Mouse (Mus musculus): ENCODE measurements around the gene Sec63.

The Sec63 gene

DNA sequence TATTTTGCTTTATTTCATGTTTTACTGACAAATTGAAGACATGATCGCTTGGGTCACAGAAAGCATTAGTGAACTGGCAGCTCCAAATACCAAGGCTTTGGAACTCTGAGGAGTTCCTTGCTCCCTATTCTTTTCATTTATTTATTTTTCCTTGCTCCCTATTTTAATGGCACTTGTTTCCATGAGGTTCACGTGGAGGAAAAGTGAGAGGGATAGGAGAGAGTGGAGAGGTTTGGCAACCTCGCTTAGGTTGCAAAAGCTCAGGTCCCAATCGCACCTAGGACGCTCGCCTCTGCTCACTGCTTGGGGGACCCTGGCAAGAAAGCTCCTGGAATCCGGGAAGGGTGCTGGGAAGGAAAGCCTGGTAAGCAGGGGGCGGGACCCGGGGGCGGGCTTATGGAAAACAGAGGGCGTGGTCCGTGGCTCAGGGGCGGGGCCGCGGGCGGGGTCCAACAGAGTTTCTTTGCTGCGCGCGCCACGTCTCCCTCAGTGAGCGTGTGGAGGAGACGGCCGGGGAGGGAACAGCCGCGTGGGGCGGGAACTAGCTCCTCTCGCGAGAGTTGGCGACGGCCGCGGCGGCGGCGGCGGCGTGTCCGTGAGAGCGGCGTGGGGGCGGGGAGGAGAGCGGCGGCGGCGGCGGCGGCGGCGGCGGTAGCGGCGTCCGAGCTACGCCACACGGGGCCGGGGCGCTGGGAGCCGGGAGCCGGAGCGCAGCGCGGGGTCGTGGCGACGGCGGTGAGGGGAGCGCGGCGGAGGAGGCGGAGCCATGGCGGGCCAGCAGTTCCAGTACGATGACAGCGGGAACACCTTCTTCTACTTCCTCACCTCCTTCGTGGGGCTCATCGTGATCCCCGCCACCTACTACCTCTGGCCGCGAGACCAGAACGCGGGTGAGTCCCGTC, at the start of gene Sec63:
Gene Sec63, plus strand, starts transcription at position 498 of the 902 bp plus-strand sequence.
- DNase-seq, result peak; percentile 98

DNA sequence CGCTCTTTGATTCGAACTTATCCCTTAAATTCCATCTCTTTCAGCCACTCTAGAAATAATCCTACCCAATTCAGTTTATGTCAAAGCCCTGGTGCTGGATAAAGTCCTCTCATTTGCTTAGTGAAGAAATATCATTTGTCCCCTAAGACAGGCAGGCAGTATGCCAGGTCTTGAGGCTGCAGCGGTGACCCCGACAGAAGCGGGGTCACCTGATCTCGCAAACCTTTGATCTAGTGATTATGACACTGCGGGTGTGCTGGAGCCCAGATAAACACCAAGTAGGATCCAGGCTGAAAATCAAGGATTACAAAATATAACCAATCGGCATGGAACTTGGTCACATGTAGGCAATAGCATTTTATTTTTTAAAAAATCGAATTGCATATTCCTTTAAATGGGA, 46.6 kb upstream of the Sec63 start:
- DNase-seq, result no peak

DNA sequence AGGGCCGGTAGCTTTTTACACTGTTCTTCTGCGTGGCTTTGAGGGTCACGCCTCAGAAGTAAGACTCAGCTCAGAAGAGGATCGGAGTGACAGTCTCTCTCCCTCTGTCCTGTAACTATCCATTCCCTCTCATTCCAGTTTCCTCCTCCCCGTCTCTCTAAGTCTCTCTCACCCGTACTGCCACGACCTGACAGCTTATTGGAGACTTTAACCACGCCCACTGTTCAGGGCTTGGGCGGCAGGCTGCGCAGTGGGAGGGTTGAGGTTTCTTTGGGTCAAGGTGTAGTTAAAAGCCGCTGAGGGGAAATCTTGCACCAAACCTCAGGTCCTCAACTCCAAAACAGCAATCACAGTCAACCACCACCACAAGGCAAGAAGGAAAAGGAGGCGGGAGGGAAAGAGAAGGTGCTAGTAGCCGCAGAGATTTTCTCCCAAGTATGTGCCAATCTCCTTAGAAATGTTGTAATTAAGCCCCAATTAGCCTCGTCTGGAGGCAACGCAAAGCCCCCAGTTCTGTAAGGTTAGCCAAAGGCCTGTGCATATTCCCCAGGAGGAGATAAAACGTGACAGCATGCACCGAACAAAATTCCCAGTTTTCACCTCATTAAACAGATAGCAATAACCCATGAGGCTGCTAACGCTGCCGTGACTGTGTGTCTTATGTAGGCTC, 45.8 kb upstream of the Sec63 start:
- DNase-seq, result no peak

DNA sequence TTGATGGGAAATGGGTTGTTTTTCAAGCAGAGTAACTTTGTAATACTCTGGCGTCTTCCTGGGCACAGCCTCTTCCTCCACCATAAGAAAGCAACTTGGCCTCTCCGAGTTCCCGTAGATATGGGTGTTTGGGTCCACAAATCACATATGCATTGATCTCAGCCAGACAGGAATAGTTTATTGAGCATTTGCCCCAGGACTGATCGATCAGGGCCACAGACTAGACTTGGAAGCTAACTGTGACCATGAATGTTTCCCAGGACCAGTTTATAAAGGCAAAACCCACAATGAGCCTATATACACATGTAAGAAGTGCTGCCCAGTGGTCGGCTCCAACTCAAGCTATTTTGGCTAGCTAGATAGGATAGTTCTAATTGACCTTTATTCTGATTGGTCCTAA, 39.2 kb upstream of the Sec63 start:
- no peak for DNase-seq

DNA sequence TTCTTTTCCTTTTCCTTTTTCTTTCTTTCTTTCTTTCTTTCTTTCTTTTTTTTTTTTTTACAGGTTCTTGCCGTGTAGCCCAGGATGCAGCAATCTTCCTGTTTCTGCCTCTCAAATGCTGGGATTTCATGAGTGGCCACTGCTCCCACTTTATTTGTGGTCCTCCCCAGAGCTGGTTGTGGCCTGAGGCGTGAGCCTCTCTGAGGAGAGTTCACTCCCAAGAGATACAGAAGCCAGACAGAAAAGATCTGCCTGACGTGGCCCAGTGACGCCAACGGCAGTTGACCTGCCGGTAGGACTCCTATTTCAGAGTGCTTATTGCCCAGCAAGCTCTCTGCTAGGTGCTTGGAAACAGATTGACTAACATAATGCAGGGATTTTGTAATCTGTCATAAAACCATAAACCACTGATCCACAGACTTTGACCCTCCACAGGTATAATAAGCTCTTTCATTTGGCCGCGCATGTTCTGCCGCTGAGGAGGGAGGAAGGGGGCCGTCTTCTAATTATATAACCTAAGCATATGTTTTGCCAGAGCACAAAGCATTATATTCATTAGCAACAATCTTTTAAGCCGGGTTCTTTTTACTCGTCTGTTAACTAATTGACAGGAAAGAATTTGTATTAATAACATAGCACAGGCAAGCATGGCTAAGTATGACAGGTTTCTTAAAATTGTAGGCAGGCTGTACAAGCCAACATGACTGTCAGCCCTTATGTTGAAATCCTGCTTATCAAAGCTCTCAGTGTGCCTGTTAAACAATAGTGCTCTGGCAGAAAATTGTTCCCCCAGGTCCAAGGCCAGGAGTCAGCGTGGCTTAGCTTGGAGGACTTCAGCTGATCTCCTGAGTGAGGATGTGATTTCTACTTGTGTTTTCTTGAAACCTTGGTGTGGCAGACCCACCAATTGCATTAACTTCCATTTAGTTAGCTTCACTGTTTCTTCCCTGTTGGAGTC, 37.7 kb upstream of the Sec63 start:
- DNase-seq, result no peak

DNA sequence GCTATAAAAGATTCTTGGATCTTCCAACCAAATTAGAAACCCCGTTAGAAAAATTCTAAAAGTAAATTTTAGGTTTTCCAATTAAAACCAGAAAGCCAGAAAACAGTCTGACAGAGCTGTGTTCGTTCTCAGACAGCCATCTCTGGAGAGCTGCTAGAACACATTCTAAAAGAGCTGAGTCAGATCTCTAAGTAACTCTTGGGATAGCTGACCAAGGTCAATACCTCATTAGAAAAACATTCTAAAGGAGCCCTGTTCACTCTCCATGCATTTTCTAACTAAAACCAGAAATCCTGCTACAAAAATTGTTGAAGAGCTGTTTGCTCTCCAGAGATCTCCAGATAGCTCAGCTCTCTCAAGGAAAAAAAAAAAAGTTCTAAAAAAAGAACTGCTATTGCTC, 31.7 kb upstream of the Sec63 start:
- DNase-seq, result no peak

DNA sequence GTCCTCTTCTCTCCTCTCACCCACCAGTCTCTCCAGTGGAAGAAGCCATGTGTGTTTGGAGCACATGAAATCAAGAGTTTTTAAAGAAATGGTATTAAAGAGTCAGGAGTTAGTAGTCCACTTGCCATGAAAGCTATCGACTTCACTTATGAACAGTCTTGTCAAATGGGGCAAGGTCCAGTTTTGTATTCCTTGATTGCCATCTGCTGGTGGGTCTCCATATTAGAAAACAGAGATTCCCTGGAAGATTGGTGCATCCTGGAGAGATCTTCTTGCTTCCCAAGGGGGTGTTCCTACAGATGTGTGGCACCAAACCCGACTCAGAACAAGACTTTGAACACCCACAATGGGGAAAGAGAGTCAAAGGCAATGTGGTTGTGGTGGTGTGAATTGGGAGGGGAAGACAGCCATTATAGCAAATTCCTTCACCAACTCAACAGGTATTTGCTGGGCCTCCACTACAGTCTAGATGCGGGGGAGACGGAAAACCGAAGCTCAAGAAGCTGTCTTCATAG, 26.7 kb upstream of the Sec63 start:
- no peak for DNase-seq

DNA sequence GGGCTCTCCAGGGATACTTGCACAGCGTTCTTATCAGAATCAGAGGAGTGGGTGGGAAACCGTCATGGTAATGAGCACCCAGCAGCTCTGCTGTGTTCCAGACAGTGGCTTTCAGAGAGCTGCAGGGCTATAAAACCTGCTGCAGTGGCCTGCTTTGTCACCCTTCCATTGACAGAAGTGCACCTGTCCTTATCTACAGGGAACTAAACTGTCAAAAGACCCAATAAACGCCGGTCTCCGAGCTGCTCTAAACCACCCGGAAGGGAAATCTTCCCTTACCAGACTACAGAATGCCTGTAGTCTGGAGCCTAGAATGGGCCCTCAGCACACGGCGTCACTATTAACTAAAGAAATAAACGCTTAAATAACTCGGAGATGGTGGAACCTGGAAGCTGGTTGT, 9.5 kb upstream of the Sec63 start:
- DNase-seq, result no peak

DNA sequence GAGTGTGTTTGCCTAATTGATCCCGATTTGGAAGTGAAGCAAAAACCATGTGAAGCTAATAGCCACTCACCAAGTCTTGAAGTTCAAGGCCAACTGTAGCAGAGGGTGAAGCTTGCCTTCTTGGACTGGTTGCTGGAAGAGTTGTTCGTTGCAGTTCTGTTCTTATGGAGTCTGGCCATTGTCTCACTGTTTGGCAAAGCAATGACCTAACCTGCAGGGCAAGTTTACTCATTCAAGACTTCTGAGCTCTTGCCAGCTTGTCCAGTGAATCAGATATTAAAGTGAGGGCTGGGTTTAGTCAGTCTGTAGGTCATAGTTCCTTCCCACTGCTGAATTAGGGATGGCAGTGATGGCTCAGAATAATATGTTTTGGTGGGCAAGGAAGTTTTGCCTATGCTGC, 7.0 kb upstream of the Sec63 start:
- no peak for DNase-seq

DNA sequence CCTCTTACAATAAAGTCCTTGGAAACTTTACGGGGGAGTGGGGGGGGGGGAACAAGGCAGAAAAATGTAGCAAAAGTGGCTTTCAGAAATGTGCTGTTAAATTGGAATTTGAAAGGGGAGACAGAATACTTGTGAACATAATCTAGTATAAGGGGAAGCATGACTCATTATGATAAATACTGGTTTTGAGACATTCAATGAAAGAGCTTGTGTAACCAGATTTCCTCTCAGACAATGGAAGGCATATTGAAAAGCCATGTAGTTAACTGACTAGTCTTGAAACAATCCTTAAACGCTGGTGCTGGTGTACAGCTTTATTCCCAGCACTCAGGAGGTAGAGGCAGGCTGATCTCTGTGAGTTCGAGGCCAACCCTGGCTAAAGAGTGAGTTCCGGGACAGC, 1.6 kb upstream of the Sec63 start:
- no peak for DNase-seq

DNA sequence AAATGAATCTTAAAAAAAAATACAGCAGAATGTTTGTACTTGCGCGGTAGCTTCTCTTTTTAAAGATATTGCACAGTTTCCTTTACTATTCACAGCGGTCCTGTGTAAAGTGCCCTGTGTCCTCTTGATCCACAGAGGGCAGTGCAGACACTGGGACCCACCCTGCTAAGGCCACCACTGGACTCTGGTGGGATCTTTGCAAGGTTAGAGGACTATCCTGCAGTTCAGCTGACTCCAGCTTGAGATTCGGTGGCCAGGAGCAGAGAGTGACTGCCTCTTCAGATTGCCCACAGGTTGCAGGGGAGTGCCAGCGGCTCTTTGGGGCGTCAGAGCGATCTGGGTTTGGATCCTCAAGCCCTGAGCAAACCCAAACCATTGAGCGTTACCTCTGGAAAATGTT, 967 bp upstream of the Sec63 start:
- no peak for DNase-seq

DNA sequence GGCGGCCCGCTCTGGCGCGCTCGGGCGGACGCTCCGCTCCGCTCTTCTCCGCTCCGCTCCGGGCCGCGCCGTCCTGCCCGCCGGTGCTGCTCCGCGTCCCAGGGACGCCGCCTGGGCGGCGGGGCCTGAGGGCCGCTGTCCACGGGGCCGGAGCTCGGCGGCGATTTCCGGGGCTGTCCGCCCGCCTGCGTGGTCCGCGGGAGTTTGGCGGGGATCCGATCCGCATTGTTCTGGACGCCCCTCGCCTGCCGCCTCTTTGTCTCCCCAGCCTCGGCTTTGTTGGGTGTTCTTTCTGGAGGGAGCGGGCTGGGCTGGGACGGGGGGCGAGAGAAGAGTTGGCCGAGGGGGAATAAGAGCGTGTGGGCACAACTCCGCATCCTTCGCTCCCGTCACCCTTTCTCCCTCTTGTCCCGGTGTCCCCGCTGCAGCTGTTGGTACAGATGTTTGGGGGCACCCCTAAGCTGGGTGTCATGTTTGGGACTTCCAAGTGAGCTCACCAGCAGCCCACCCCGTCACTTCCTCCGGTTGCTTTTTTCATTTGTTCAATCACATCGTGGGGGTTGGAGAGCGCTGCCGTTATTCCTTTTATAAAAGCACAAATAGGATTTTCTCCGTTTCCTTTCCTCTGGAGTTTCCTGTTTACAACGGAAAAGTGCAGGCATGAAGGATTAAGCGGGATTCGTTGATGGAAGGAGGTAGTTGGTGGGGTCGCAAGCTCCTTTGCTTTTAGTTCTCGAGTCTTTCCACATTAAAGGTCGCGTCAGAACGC, 789 bp downstream of the Sec63 start:
- peak; percentile 19 for DNase-seq

DNA sequence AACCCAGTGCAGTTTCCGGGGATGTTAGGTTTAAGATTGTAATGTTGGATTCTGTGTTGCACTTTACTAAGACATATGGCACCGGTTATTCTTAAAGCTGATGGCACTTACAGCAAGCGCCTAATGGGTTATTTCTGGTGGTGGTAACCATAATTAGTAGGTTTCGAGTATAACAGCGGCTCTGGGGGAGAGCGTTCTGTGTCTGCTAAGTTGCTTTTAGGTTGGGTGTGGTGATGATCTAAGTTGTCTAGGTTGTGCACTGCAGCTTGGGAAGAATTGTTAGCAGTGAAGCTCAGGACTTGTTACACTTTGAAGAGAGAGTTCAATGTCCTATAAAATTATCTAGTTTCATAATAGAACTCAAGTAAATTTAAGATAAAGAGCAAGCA, 1.4 kb downstream of the Sec63 start:
- no peak for DNase-seq

DNA sequence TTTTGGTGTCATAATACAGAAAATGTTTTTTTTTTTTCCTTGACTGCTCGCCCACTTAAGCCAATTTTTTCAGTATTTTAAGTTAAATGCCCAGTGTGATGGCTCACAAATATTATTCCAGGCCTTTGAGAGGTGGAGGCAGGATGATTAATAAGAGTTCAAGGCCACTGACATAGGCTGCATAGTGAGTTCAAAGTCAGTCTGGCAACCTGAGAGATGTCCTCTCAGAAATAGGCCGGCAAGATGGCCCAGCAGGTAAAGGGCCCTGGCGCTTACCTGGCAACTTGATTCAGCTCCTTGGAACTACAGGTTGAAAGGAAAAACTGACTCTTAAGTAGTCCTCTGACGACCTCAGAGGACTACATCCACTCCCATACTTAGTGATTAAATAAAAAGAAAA, 1.9 kb downstream of the Sec63 start:
- DNase-seq, result no peak

DNA sequence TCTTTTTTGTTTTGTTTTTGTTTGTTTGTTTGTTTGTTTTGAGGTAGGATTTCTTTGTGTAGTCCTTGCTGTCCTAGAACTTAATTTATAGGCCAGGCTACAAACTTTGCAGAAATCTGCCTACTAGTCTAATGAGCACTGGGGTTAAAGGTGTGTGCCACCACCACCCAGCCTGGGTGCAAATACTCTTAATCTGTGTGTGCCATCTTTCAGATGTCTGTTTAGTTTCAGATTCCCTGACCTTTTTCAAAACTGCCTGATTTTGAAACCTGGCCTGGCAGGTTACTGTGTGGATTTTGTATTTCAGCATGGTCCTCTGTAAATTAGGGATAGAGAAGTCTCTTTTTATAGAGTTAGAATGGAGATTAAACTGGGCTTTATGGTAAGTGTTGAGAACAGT, 4.0 kb downstream of the Sec63 start:
- DNase-seq, result no peak

DNA sequence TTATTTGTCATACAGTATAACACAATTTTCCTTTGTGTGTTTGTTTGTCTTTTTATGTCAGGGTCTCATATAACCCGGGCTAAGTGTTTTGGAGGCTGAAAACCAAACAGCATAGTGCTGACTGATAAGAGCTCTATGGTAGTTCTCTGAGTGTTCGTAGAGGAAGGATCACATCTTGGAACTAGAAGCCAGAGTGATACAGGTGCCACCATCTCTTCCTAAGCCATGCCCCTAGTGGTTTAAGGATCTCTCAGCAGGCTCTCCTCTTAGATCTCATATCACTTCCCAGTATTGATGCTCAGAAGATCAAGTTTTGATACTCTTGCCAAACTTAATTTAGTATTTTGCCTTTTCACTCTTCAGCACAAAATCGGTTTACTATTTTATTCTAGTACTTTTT, 14.2 kb downstream of the Sec63 start:
- DNase-seq, result no peak

DNA sequence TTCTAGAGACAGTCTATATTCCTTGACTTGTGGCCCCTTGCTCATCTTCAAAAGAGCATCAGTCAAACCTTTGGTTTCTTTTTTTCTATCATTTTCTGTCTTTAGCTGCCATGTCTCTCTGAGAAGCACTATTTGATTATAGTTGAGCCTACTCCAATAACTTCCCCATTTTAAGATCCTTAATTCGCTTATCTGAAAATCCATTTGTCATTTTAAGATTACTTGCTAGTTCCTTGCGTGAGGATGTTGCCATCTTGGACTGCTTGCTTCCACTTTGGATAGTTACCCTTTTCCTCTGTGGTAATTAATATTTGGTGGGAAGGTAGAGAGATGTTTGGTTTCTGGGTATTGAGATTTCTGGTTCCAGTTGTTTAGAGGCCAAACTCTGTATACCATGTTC, 19.5 kb downstream of the Sec63 start:
- no peak for DNase-seq

DNA sequence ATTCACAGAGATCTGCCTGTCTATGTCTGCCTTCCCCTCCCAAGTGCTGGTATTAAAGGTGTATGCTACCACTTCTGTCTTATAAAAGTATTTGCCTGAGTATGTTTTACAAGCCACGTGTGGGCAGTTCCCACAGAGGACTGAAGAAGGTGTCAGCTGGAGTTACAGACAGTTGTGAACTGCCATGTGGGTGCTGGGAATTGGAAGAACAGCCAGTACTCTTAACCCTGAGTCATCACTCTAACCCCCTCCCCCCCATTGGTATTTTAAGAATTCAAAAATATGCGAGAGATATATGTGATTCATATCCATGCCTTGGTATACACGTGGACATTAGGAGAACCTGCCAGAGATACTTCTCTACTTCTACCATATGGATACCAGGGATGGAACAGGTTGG, 20.4 kb downstream of the Sec63 start:
- DNase-seq, result no peak

DNA sequence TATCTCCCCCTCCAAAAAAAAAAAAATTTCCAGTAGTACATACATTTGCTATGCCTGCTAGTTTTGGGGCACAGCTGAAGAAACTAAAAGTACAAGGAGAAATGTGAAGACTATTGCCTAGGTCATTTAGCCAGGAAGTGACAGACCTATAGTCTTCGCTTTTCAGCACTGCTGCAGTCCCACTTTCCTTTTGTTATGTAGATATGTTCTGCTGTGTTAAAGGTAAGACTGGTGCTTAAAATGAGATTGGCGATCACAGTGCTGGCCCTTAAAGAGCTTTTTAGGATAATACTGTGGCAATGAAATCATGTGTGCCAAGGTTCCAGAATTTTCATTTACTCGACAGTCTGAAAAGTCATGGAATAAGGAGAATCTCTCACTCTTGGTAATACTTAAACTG, 39.6 kb downstream of the Sec63 start:
- DNase-seq, result no peak

DNA sequence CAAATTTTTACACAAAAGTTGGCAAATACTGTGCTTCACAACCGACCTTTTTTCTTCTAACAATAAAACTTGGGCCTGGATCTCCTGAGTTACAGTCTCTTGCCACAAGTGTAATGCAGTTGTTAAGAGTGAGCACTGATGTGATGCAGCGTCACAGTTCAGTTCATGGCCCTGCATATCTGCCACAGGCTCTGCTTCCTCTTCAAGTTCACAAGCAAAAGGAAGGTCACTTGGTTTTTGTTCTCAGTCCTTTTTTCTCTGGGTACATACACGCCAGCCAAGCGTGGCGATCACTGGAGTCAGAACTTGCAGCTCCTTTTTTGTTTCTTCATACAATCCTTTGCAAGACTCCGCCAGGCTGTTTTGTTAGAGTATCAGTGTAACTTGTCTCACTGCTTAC, 64.6 kb downstream of the Sec63 start:
- DNase-seq, result no peak

DNA sequence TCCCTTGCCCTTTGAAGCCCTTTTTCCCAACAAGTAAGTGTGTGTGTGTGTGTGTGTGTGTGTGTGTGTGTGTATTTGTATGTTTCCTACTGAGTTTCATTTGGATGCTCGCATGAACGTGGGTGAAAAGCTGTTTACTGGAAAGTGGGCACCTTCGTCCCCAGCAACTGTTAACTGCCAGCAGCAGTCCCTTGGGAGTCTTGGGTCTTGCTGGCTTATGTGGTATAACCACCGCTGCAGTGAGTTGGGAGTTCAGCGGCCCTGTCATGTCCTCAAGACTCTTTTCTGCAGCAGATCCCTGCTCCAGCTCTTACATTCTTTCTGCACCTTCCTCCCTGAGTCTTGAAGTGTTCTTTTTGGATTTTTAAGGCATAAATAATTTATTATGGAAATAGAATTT, 65.9 kb downstream of the Sec63 start:
- no peak for DNase-seq

DNA sequence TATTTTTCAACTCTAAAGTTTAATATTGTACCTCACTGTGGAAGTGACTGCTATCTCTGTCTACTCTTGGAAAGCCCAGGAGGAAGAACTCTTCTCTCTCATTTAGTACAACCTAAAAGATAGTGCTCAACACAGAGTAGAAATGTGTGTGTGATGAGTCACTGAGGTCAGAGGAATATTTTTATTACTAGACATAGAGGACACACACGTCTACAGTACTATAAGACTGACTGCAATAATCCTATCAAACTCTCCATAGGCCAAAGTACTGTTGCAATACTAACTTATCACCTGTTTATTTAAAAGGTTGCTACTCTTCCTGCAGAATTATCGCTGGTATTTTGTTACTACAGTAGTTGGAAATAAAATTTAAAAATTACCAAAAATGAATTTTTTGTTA, 68.7 kb downstream of the Sec63 start:
- DNase-seq, result no peak
